Mouse (Mus musculus) gastrocnemius, postnatal 4 days (tissue): ENCODE results near the gene Lmod2. TPM values are rescaled to one million over a fixed set of nuclear protein-coding genes. Genes with fewer than 3 reads are reported as not detected.

Source experiments
- DNase-seq, 2 experiments: peaks; one replicate each; pipeline ENCODE4 v3.0.0; 2021 to 2022; ENCODE audit warnings: low spot score in 2 of 2, mixed read lengths in 2 of 2
- total RNA-seq, 2 experiments: library from RNA; stranded (reverse); gene quantifications; 2 replicates each; pipeline ENCODE4 v1.2.3; 2021

The Lmod2 gene
- total RNA-seq, 2 experiments from 2014 or later = 105 to 205 TPM

DNA sequence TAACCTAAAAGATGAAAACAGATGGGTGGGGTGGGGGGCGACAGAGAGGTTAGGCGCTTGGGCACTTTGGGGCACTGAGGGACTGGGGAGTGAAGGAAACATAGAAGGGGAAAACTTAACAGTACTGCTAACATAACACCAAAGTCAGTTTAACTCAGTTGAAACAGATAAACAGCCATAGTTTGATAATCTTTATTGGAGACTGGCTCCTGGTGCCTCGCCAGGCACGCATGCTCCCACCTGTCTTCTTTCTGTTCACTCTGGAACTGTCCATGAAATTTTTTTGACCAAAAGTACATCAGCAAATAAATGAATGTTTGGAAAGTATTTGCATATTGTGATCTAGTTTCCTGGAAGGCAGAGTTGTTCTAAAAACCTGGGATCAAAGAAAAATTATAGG is 43.7 kb downstream of the Lmod2 start:
- DNase-seq = no peak

- no peak for DNase-seq
Observed at GRCm38 (mm10) chr6:24642161-24642560, 44.6 kb downstream of the Lmod2 start.

- DNase-seq = no peak
Observed at GRCm38 (mm10) chr6:24642960-24643359, 45.4 kb downstream of the Lmod2 start.

DNA sequence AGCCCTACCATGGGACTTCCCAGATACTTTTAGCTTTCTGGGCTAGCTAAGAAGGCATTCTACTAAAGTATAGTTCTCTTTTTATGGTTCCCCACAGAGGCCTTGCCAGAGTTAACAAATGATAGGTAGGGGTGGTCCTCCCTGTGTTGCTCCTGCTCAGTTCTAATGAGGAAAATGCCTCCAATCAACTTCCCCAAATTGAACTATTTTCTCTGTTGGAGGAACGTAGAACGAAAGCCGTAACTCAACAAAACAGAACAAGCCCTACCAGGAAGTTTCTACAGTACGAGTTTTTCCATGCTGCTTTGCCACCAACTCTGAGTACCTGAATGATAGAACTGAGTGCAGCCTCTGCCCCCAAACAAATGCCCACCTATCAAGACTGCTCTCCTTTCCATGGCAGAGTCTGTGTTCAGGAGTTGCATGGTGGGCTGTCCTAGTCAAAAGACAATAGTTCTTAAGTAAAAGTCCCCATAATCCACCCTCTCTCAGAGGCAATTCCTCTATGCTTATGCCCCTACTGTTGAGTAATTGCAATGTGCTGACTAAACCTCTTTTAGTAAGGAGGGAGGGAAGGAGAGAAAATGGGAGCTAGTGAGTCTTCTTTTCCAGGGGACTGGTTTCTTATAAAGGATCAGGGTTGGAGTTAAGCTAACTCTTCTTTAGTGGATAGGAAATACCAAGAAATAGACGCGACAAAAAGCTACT is 47.9 kb downstream of the Lmod2 start:
- no peak for DNase-seq

DNA sequence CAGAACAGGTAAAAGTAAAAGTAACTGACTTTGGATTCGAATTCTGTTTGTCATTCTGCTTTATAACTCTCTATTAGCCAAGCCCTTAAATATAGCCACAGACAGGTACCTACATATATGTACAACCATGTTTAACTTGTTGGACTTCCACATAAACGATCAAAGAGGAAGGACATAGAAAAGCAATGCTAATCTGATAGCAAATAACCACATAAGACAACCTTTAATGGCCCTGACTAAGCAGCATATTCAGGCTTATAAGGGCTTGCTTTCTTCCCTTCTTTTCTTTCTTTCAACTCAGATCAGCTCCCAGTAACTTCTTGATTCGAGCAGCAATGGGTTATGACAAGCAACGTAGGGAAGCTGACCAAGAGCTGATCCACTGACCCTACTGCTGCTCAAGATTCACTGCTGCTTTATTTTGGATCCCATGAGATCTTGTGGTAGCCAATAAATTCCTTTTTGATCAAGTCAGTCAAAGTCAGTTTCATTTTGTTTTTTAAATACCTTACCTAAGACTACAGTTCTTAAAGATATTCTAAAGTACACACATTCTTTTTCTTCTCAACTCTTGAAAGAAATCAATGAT is 49.6 kb downstream of the Lmod2 start:
- no peak for DNase-seq

DNA sequence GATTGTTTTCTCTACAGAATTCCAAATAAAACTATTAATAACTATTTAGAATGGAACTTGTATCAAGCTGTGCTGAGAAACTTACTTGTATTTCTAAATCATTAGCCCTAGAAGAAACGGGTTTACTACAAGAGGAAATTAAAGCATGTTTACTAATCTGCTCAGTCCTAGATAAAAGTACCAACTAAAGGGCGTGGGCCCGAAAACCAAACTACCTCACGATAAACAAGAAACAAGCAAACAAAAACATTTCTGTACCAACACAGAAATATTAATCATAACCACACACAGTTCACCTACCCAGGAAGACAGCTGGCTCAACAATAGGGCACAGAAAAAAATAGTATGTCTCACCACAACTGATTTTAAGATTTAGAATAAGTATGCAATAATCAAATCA is 50.8 kb downstream of the Lmod2 start:
- no peak for DNase-seq

- no peak for DNase-seq
Observed at GRCm38 (mm10) chr6:24650719-24651118, 53.2 kb downstream of the Lmod2 start.

- DNase-seq = no peak
Observed at GRCm38 (mm10) chr6:24651538-24651937, 54.0 kb downstream of the Lmod2 start.

Other genes starting within 250 kb of the Lmod2 start
- gene Iqub, start 82.7 kb upstream of the Lmod2 start, total RNA-seq = under 1 TPM; 0.10 to 0.12 TPM
- gene Ndufa5, start 69.7 kb upstream of the Lmod2 start, total RNA-seq = 100 to 1,000 TPM; 385 to 429 TPM
- 1 to 10 TPM; 1.7 to 1.9 TPM for gene Asb15, start 69.6 kb upstream of the Lmod2 start, total RNA-seq
- gene Wasl, start 67.2 kb downstream of the Lmod2 start, total RNA-seq = 10 to 100 TPM; 33.1 to 38.7 TPM
- not detected for gene Hyal6, start 135.5 kb downstream of the Lmod2 start, total RNA-seq
- not detected for gene Hyal4, start 150.6 kb downstream of the Lmod2 start, total RNA-seq
- gene Spam1, start 193.4 kb downstream of the Lmod2 start, total RNA-seq = not detected